Mouse (Mus musculus): Measurements from ENCODE around the gene Cacna1d.

GRCm38 (mm10) chr14:30409331-30409730 lies 81.9 kb downstream of the Cacna1d start:
- no peak for TF ChIP-seq CTCF (IDR thresholded peaks at IDR 0.05; ENCODE audit: low read depth)
- TF ChIP-seq EP300 (IDR thresholded peaks at IDR 0.05; ENCODE audit: low read depth), result no peak

Data from heart, postnatal 0 days (tissue).